Mouse (Mus musculus) intestine, embryonic 14.5 days (tissue): ENCODE data around the gene Olfr1230. TPM values are rescaled to one million over a fixed set of nuclear protein-coding genes. Genes with fewer than 3 reads are reported as not detected.

ENCODE experiments used
- ATAC-seq: fragments of 200-750 bp; cut with Nextera tagmentation; replicated peaks from 2 replicates; pipeline ENCODE4 v1.8.0; 2017; ENCODE audit warnings: low read depth, moderate number of reproducible peaks, moderate TSS enrichment, moderate library complexity; ENCODE audit not compliant: low FRiP score, low TSS enrichment
- DNase-seq: peaks from one replicate; pipeline ENCODE4 v3.0.0-alpha.2; 2018; ENCODE audit warnings: low spot score
- H3K27ac ChIP-seq: fragments of 300-500 bp; sonication (generic); 2 replicates; pipeline ENCODE4 v1.5.1; 2014; ENCODE audit warnings: low read depth, mild to moderate bottlenecking, control low read depth
- H3K27me3 ChIP-seq: fragments of 300-500 bp; sonication (generic); replicated peaks from 2 replicates; pipeline ENCODE4 v1.6.1; 2014; ENCODE audit warnings: low read length, control low read depth; ENCODE audit not compliant: control insufficient read depth, insufficient read depth
- H3K36me3 ChIP-seq: fragments of 300-500 bp; sonication (generic); 2 replicates; pipeline ENCODE4 v1.6.1; 2014; ENCODE audit warnings: low read length, control low read depth; ENCODE audit not compliant: control insufficient read depth, insufficient read depth
- H3K4me1 ChIP-seq: fragments of 300-500 bp; sonication (generic); replicated peaks from 2 replicates; pipeline ENCODE4 v1.6.1; 2014; ENCODE audit warnings: low read length, control low read depth, mixed read lengths; ENCODE audit not compliant: control insufficient read depth, insufficient read depth
- H3K4me2 ChIP-seq: fragments of 300-500 bp; sonication (generic); 2 replicates; pipeline ENCODE4 v1.6.1; 2014; ENCODE audit warnings: low read length
- H3K4me3 ChIP-seq: fragments of 300-500 bp; sonication (generic); 2 replicates; pipeline ENCODE4 v1.5.1; 2014; ENCODE audit warnings: low read depth, low read length, control low read depth, mixed read lengths
- H3K9ac ChIP-seq: fragments of 300-500 bp; sonication (generic); 2 replicates; pipeline ENCODE4 v1.6.1; 2014; ENCODE audit warnings: mild to moderate bottlenecking, low read length
- H3K9me3 ChIP-seq: fragments of 300-500 bp; sonication (generic); 2 replicates; pipeline ENCODE4 v1.6.1; 2016; ENCODE audit warnings: low read length, control low read depth; ENCODE audit not compliant: control insufficient read depth
- WGBS: fragments of 180-500 bp; shearing (Covaris S2); extraction: QIAGEN DNeasy Blood & Tissue Kit; methylation state at CpG from one replicate; pipeline ENCODE4 v1.1.7; 2014; 5-methylcytosine and 5-hydroxymethylcytosine counted together
- polyA plus RNA-seq: library from polyadenylated mRNA; unstranded; fragments of >200 nt; fragmentation: Nextera tagmentation; extraction: Ambion mirVana; gene quantifications from 2 replicates; pipeline ENCODE4 v1.2.1, GENCODE M21; 2014

Gene Olfr1230
- not detected in 2 replicates for polyA plus RNA-seq

DNA sequence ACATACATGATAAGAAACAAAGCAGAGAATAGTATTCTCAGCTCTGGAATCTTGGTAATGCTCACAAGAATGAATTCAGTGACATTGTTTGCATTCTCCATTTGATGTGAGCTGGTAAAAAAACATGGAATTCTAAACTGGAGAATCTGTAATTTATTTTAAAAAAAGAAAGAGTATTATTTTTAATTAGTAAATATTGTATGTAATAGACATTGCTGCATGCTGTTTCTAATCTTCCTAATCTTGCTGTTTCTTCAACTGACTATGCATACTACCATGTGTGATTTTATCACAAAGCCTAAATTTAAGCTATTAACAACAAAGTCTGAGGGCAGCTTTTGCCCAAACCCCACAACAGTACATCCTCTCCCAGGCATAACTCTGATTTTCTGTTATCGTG lies at the start of gene Olfr1230:
Gene Olfr1230, minus strand, starts transcription at position 101 of the 400 bp plus-strand sequence.
- no peaks in the 10 kb centered on the region for H3K9me3 ChIP-seq
- no peak within 1 kb of the TSS for H3K27ac ChIP-seq
- H3K27me3 ChIP-seq, result no peaks in the 10 kb centered on the region
- 67% methylated on average over 1 of the region's 1 CpGs for WGBS
- no peak within 1 kb of the TSS for H3K4me3 ChIP-seq
- H3K36me3 ChIP-seq, result no peaks in the 10 kb centered on the region
- no peaks in the 10 kb centered on the region for H3K4me1 ChIP-seq
- no peak for ATAC-seq
- H3K4me2 ChIP-seq, result no peak within 1 kb of the TSS
- no peak for DNase-seq
- H3K9ac ChIP-seq, result no peak within 1 kb of the TSS

DNA sequence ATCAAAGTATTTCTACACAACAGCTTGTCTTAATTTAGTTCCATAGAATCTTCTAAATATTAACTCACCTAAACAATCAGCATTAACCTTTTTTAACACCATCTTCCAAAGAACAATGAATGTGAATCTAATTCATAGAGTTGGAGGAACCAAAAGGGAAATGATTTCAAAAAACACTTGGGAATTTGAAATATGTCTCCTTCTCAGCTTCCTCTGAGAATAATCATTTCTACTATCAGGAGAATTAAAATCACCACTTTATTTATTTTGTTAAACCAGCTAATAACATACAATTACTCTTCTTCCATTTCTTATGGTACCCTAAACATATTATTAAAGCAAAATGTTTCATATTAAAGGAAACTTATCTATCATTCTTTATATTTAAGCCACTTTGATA lies 45.2 kb upstream of the Olfr1230 start, which contains the start of gene Olfr1233:
Gene Olfr1233, minus strand, starts transcription at position 101 of the 400 bp plus-strand sequence.
- H3K27ac ChIP-seq, result no peak within 1 kb of the TSS
- DNase-seq (no peak), ATAC-seq (no peak)
- H3K4me2 ChIP-seq, result no peak within 1 kb of the TSS
- no peaks in the 10 kb centered on the region for H3K27me3 ChIP-seq
- no peak within 1 kb of the TSS for H3K9ac ChIP-seq
- H3K9me3 ChIP-seq, result no peaks in the 10 kb centered on the region
- no peaks in the 10 kb centered on the region for H3K4me1 ChIP-seq
- no peak within 1 kb of the TSS for H3K4me3 ChIP-seq
- no peaks in the 10 kb centered on the region for H3K36me3 ChIP-seq

DNA sequence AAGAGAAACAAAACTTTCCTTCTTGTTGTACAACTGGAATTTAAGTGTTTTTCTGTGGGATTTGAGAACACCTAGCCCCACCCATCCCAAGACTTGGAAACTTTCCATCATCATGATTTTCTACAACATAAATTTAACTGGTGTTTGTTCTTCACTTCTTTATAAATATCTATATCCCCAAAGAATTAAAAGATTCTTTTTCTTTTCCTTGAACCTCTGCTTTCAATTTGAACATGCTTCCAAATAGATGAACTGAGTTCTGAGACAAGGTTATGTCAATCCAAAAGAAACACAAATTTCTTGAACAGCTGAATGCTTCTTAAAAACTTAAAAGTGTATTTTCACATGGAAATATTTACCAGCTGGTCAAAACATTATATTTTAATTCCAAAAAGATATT lies 32.5 kb upstream of the Olfr1230 start, which contains the start of gene Olfr1232:
Gene Olfr1232, minus strand, starts transcription at position 101 of the 400 bp plus-strand sequence.
- Histone ChIP-seq H3K27me3 (no peaks in the 10 kb centered on the region), H3K9me3 (no peaks in the 10 kb centered on the region), H3K4me3 (no peak within 1 kb of the TSS), H3K27ac (no peak within 1 kb of the TSS), H3K36me3 (no peaks in the 10 kb centered on the region), H3K9ac (no peak within 1 kb of the TSS), H3K4me1 (no peaks in the 10 kb centered on the region), H3K4me2 (no peak within 1 kb of the TSS)
- ATAC-seq, result no peak
- no peak for DNase-seq

DNA sequence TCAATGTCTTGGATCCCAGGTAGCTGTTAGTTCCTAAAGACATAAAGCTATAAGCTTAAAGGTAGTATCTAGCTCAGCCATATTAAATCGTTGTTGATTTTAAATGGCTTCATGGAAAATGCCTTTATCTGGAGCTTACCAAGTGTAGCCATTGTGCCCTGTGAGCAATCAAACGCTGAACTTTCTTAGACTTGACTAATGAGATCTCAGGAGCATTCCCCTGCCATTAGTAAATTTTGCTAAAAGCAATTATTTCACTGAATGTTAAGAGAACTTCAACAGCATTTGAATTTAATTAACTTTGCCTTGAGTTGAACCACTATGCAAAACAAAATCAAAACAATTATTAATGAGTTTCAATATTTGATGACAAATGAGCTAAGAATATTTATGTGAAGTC lies 9.9 kb upstream of the Olfr1230 start, which contains the start of gene Olfr1231:
Gene Olfr1231, minus strand, starts transcription at position 101 of the 400 bp plus-strand sequence.
- Histone ChIP-seq H3K36me3 (no peaks in the 10 kb centered on the region), H3K4me3 (no peak within 1 kb of the TSS), H3K4me2 (no peak within 1 kb of the TSS), H3K9ac (no peak within 1 kb of the TSS), H3K27ac (no peak within 1 kb of the TSS), H3K4me1 (no peaks in the 10 kb centered on the region), H3K27me3 (no peaks in the 10 kb centered on the region), H3K9me3 (no peaks in the 10 kb centered on the region)
- ATAC-seq (no peak), DNase-seq (no peak)
- 69% methylated on average over 2 of the region's 2 CpGs for WGBS

DNA sequence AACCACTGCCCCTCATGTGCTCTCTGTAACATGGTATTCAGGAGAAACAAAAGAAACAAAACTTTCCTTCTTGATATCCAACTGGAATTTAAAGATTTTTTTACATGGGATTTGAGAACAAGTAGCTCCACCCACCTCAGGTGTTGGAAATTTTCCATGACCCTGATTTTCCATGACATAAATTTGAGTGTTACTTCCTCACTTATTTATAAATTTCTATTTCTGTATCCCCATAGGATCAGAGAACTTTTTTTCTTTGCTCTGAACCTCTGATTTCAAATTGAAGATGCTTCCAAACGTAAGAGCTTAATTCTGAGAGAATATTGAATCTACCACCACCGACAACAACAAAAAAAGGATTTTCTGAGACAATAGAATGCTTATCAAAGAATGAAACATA lies 9.2 kb downstream of the Olfr1230 start, which contains the start of gene Olfr1229:
Gene Olfr1229, minus strand, starts transcription at position 101 of the 400 bp plus-strand sequence.
- H3K9me3 ChIP-seq, result no peaks in the 10 kb centered on the region
- H3K27me3 ChIP-seq, result no peaks in the 10 kb centered on the region
- H3K4me1 ChIP-seq, result no peaks in the 10 kb centered on the region
- H3K9ac ChIP-seq, result no peak within 1 kb of the TSS
- ATAC-seq (no peak), DNase-seq (no peak)
- no peaks in the 10 kb centered on the region for H3K36me3 ChIP-seq
- 80% methylated on average over 2 of the region's 2 CpGs for WGBS
- H3K4me3 ChIP-seq, result no peak within 1 kb of the TSS
- no peak within 1 kb of the TSS for H3K4me2 ChIP-seq
- no peak within 1 kb of the TSS for H3K27ac ChIP-seq

DNA sequence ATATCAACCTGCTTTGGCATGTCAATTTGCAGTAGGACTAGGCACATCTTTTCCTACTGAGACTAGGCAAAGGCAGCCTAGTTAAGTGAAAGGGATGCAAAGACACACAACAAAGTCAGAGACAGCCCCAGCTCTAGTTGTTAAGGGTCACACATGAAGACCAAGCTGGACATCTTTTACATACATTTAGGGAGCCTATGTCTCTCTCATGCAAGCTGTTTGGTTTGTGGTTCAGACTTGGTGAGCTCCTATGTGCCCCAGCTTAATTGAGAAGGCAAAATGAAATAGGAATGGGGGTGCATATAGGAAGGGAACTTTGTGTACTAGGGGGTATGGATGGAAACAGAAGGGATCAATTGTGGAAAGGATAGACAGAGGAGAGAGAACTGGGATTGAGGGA lies 43.1 kb downstream of the Olfr1230 start, which contains the start of gene Olfr1228:
Gene Olfr1228, minus strand, starts transcription at position 101 of the 400 bp plus-strand sequence.
- DNase-seq (no peak), ATAC-seq (no peak)
- Histone ChIP-seq H3K4me2 (no peak within 1 kb of the TSS), H3K9ac (no peak within 1 kb of the TSS), H3K4me1 (no peaks in the 10 kb centered on the region), H3K4me3 (no peak within 1 kb of the TSS), H3K27ac (no peak within 1 kb of the TSS), H3K27me3 (no peaks in the 10 kb centered on the region), H3K36me3 (no peaks in the 10 kb centered on the region), H3K9me3 (no peaks in the 10 kb centered on the region)

Other genes starting within 250 kb of the Olfr1230 start
- gene Olfr1218, start 236.1 kb downstream of the Olfr1230 start, polyA plus RNA-seq, result not detected in 2 replicates
- not detected in 2 replicates for gene Olfr1219, start 213.8 kb downstream of the Olfr1230 start, polyA plus RNA-seq
- gene Olfr1220, start 190.4 kb downstream of the Olfr1230 start, polyA plus RNA-seq, result not detected in 2 replicates
- not detected in 2 replicates for gene Olfr1221, start 180.0 kb downstream of the Olfr1230 start, polyA plus RNA-seq
- not detected in 2 replicates for gene Olfr1222, start 164.2 kb downstream of the Olfr1230 start, polyA plus RNA-seq
- gene Olfr1223, start 145.7 kb downstream of the Olfr1230 start, polyA plus RNA-seq, result not detected in 2 replicates
- gene Olfr1224-ps1, start 133.2 kb downstream of the Olfr1230 start, polyA plus RNA-seq, result not detected in 2 replicates
- not detected in 2 replicates for gene Olfr1225, start 122.6 kb downstream of the Olfr1230 start, polyA plus RNA-seq
- gene Olfr1226, start 97.2 kb downstream of the Olfr1230 start, polyA plus RNA-seq, result not detected in 2 replicates
- not detected in 2 replicates for gene Olfr1228, start 43.2 kb downstream of the Olfr1230 start, polyA plus RNA-seq
- not detected in 2 replicates for gene Olfr1229, start 9.3 kb downstream of the Olfr1230 start, polyA plus RNA-seq
- not detected in 2 replicates for gene Olfr1231, start 9.8 kb upstream of the Olfr1230 start, polyA plus RNA-seq
- not detected in 2 replicates for gene Olfr1232, start 32.4 kb upstream of the Olfr1230 start, polyA plus RNA-seq
- gene Olfr1233, start 45.1 kb upstream of the Olfr1230 start, polyA plus RNA-seq, result not detected in 2 replicates
- gene Olfr1234, start 67.6 kb upstream of the Olfr1230 start, polyA plus RNA-seq, result not detected in 2 replicates
- gene Olfr1238, start 112.4 kb upstream of the Olfr1230 start, polyA plus RNA-seq, result not detected in 2 replicates
- gene Olfr1239, start 123.1 kb upstream of the Olfr1230 start, polyA plus RNA-seq, result not detected in 2 replicates
- gene Olfr1240, start 145.7 kb upstream of the Olfr1230 start, polyA plus RNA-seq, result not detected in 2 replicates
- gene Olfr1241, start 189.9 kb upstream of the Olfr1230 start, polyA plus RNA-seq, result not detected in 2 replicates
- not detected in 2 replicates for gene Olfr1242, start 201.1 kb upstream of the Olfr1230 start, polyA plus RNA-seq
- not detected in 2 replicates for gene Olfr1243, start 234.2 kb upstream of the Olfr1230 start, polyA plus RNA-seq